Mouse (Mus musculus) lung, postnatal 36 days (tissue): ENCODE data around the gene Pifo.
"Not testable (repeated sequence)": the region's sequence is repeated elsewhere in the genome, so short reads cannot be mapped to it uniquely, and the experiment has no call there.

Experiments used
- DNase-seq: peaks from one replicate; pipeline ENCODE4 v3.0.0; 2022; ENCODE audit warnings: mixed read lengths

Gene Pifo

DNA sequence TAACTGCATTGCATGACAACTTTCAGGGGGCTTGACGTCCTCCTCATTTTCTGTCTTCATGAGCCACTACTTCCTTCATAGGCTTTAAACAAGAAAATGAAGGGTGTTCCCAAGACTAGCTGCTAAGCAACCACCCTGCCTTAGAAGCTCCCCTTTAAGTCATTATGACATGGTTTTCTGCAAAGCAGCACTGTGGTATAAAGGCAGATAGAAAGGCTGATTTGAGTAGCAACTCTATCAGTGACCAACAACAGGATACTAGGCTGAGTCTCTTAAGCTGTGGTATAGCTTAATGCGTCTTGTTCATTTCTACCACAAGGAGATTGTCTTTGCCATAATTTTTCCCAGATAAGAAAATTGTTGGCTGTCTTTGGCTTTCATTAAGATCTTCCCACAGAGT is at the start of gene Pifo:
Pifo (minus strand) TSS at position 101 of the 400 bp plus-strand sequence.
- no peak for DNase-seq

- no peak for DNase-seq
These were observed 43.5 kb upstream of the Pifo start for GRCm38 (mm10) chr3:106057966-106058365.

- no peak for DNase-seq
These were observed 37.5 kb upstream of the Pifo start for GRCm38 (mm10) chr3:106051896-106052295.

DNA sequence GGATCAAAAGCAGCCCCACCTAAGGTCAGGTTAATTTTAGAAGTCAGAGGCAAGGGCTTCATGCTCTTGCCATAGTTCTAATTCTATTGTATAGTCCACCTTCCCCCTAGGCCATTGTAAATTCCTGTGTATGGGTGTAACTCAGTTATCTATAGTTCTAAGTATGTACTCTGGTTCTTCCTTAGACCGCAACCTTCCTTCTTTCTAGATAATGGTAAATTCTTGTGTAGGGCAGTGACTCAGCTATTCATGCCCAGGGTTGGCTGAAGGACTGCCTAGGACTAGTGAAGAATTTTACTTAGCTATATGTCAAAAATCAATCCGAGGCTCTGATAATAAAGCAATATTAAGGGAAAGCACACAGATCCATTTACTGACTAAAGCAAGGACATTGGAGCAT is 25.9 kb upstream of the Pifo start:
- no peak for DNase-seq

- no peak for DNase-seq
These were observed 18.3 kb upstream of the Pifo start, which contains the start of gene Chil5 for GRCm38 (mm10) chr3:106032781-106033180. Gene Chil5 (minus strand): TSS chr3:106032814.

DNA sequence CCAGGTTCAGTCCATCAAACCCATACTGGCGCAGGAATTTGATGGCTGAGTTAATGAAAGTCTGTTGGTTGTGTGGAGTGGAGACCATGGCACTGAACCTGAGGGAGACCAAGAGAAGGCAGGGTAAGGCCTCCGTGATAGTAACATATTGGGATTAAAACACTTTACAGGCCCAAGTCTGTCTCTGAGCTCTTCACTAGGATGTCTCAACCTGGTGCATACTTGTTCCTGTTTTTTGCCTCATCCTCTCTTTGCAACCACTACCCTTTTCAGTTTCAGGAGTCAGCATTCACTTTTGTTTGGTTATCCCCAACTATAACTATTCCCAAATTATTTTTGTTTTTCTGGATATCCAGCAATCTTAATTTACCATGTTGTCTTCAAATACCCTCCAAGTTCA is 9.7 kb upstream of the Pifo start:
- DNase-seq = no peak

DNA sequence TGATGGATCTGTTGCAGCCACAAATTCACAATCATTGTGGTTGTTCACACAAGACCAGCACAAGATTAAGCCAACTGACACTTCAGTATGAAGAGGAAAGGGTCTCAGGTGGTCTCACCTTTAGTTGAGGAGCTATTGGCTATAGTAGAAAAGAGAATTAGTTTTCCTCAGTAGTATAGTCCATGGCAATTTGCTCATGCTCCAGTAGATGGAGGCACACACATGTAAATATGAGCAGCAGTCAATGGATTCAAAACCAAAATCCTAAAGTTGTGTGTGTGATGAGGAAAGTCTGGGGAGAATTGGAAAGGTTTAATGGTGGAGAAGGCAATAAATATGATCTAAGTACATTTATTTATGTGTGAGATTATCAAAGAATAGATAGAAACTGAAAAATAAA is 7.4 kb upstream of the Pifo start:
- DNase-seq = peak; percentile 33

DNA sequence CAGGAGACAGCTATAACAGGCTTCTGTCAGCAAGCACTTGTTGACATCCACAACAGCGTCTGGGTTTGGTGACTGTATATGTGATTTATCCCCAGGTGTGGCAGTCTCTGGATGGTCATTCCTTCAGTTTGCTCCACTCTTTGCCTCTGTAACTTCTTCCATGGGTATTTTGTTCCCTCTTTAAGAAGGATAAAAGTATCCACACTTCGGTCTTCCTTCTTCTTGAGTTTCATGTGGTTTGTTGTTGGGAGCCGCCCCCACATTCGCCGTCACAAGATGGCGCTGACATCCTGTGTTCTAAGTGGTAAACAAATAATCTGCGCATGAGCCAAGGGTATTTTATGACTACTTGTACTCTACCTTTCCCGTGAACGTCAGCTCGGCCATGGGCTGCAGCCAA is 11.1 kb downstream of the Pifo start:
- not testable (repeated sequence) for DNase-seq

GRCm38 (mm10) chr3:106001416-106002370 is 12.8 kb downstream of the Pifo start:
- peak; percentile 70 for DNase-seq

- DNase-seq = peak; percentile 5
These were observed 13.6 kb downstream of the Pifo start for GRCm38 (mm10) chr3:106000707-106001375.

DNA sequence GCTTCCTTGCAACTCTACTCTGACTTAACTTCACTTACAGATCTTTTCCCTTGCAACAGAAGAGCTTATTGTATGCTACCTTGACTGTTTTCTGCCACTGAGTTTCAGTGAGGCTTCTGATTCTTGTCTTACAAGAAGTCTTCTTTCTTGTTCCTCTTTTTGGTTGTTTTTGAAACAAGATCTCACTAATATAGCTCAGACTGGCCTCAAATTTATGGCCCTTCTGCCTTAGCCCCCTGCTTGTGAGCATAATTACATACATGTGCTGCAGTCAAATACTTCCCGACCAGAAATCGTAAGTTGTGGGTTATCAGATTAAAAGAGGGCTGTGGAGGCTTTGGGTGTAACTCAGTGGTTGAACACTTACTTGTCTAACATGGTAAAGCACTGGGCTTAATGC is 19.7 kb downstream of the Pifo start:
- no peak for DNase-seq

- peak; percentile 83 for DNase-seq
These were observed 22.7 kb downstream of the Pifo start for GRCm38 (mm10) chr3:105991653-105992283.

DNA sequence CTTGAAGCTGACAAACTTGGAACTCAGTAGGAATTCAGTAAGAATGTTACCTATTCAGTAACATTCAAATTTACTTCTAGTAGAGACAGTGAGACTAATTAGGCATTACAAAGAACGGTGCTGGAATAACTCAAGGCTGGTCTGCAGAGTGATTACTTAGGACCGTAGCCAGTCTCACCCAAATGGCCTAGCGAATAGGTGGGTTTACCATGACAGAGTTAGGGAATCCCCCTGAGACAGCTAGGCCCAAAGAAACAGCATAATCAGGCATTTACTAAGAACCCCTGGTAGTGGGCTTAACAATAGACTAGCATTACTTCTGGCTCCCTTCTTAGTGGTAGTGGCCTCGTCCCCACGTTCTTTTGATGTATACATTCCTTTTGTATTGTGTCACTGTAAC is 24.8 kb downstream of the Pifo start:
- not testable (repeated sequence) for DNase-seq

DNA sequence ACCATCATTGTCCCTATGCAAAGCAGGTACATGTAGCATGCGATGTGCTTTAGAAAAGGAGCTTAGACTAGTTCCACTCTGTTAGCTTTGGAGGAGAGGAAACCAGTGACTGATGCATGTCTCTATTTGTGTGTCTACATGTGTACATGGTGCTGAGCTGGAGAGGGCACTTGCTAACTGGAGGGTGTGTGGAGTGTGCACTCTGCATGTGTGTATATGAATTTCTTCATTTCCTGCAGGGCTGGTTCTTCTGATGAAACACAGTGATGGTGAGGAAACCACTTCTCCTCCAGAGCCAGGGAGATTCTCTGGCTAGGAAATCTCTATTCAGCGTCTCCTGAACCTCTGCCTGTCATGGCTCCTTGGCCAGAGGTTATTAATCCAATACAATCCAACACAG is 40.3 kb downstream of the Pifo start:
- DNase-seq = peak; percentile 29

DNA sequence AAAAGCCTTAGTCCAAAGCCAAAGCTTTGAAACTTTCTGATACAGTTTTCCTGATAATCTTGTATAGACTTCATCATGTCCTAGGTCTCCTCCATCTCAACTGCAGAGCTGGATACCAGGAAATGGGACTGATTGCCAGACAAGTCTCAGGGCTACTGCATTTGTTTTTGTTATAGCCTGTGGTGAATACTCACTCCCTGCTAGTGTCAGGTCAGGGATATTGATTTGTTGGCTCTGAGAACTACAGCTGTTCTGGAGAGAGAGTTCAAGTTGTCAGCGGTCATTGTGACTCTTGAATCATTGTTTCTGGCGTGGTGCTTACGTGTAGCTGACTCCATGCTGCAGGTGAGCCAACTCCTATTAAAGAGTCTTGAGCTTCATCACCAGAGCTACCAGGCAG is 41.0 kb downstream of the Pifo start, which contains the start of gene Ovgp1:
Ovgp1 (plus strand) TSS at position 301 of the 400 bp plus-strand sequence.
- no peak for DNase-seq

DNA sequence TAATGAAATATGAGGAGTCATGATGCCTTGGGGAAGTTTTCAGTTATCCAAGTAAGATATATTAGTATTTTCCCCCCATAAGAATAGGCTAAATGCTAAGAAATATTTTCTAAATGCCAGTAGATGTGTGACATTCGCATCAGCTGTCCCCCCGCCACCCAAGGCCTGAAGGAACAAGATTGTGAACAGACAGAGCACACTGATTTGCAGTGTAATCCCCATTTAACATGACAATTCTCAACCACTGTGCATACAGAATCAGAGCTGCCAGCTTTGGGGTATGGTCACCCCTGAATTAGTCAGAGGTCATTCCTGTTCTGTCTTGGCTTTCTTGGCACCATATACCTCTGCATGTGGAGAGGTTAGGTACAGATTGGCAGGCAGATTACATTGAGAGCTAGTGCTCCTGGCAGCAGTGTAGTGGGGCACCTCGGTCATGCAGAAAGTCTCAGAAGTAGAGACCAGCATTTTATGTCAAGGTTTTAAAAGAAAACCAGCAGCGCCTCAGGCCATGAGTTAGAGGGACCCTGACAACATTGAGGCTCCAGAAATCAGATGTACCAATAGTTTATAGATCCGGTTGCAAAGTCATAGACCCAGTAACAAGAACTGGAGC is 42.5 kb downstream of the Pifo start:
- no peak for DNase-seq

DNA sequence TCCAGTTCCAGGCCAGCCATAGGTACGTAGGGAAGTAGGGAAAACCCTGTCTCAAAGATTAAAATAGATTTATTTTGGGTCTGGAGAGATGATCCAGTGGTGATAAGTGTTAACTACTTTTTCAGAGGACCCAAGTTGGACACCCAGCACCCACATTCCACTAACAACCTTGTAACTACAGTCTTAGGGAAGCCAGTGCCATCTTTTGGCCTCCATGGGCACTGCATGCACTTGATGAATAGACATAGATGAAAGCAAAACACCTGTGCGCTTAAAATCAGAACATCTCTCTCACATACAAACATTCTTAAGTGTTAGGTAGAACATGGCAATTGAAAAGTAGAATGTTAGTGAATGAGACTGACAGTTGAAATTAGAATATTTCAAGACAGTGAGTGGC is 53.7 kb downstream of the Pifo start:
- DNase-seq = peak; percentile 35

GRCm38 (mm10) chr3:105959999-105960398 is 54.4 kb downstream of the Pifo start, which contains the start of gene Atp5f1:
Gene Atp5f1 (minus strand): TSS chr3:105960099.
- DNase-seq = no peak

DNA sequence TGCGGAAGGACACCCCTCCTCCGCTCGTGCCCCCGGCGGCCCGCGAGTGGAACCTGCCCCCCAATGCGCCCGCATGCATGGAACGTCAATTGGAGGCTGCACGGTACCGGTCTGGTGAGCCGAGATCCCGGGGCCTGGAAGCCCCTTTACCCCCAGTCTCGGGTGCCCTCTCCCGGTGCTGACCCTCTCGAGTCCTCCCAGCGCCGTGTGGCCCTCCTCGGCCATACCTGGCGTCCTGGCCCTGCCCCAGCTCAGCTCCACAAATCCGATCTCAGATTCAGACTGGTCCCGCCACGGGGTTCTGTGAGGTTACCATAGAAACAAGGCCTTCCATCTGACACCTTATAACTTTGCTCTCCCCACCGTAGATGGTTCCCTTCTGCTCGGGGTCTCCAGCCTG is 54.9 kb downstream of the Pifo start:
- DNase-seq = no peak

DNA sequence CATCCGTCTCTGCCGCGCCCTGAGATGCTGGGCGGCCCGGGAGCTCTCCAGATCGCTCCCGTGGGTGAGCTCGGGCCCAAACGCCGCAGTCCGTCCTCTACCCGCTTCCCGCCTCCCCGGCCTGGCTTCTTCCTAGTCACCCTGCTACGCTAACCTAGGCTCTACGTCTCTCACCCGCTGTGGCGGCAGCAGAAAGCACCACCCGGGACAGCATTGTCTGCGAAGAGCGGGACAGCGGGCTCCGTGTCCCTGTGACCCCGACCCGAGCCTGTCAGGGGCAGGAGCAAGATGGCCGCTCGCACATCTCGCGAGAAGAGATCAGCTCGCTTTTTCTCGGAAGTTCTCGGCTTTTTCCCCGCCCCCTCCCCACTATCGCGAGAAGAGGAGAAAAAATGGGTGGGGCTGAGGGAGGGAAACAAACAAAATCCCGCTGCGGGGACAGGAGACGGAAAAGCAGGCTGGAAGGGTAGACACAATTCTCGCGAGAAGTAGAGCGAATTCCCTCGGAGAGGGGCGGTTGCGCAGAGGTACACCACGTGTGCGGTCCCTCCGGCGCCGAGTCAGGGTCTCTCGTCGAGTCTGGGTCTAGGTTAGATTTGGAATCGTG is 55.4 kb downstream of the Pifo start, which contains the start of gene Wdr77:
Wdr77 (plus strand) TSS at position 396 of the 607 bp plus-strand sequence.
- DNase-seq = peak; percentile 97

- DNase-seq = no peak
These were observed 56.2 kb downstream of the Pifo start for GRCm38 (mm10) chr3:105958204-105958603.

DNA sequence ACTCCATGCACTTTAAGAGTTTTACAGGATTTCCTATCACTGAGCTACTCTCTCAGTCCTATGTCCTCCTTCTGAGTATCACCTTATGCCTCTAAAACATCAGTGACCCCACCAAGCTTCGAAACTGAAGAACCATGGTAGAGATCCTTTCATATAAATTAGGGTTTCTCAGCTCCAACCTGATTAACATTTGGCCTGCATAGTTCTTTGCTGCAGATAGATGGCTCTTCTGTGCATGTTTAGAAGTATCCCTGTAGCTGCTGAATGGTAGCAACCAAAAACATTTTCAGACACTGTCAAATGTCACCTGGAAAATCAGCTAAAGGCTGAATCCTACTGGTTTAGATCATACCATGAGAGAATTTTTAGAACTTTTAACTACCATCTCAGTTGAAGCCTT is 57.2 kb downstream of the Pifo start:
- DNase-seq = no peak
